Mouse (Mus musculus): ENCODE results near the gene Pde1c. TPM values are rescaled to one million over a fixed set of nuclear protein-coding genes. Genes with fewer than 3 reads are reported as not detected.

Pde1c gene
- polyA plus RNA-seq, 1 experiment, result 10.7 TPM

GRCm38 (mm10) chr6:56322799-56323198, 246.1 kb downstream of the Pde1c start:
- DNase-seq (ENCODE audit: low read depth), result peak; percentile 72
- TF ChIP-seq POLR2A (IDR thresholded peaks at IDR 0.05; ENCODE audit: borderline replicate concordance, extremely low read depth, insufficient read depth, insufficient read length, poor library complexity, severe bottlenecking) (no peak), CTCF (IDR thresholded peaks at IDR 0.05; ENCODE audit: borderline replicate concordance, extremely low read depth, insufficient read depth, insufficient read length) (no peak)

- TF ChIP-seq POLR2A (IDR thresholded peaks at IDR 0.05; ENCODE audit: borderline replicate concordance, extremely low read depth, insufficient read depth, insufficient read length, poor library complexity, severe bottlenecking), result no peak
- no peak for TF ChIP-seq CTCF (IDR thresholded peaks at IDR 0.05; ENCODE audit: borderline replicate concordance, extremely low read depth, insufficient read depth, insufficient read length)
- DNase-seq (ENCODE audit: low read depth), result peak; percentile 41
Measured at GRCm38 (mm10) chr6:56310318-56310717, 258.6 kb downstream of the Pde1c start.

DNA sequence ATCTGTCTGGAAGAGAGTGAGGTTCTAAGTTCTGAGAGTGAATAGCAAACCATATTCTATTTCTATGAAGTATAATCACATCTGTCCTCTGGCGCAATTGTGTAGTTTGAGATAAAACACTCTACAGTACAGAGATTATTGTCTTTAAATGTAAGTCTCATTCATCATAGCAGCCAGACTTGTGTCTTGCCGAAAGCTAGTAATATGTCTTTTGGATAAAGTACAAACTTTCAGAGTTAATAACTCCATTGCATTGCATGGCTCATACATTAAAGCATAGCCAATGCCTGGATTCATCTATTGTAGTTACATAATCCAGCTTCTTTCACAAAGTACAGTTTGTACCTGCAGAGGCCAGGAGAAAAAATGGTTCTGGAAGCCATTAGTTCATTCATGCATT, 262.8 kb downstream of the Pde1c start:
- DNase-seq (ENCODE audit: low read depth), result no peak
- TF ChIP-seq POLR2A (IDR thresholded peaks at IDR 0.05; ENCODE audit: borderline replicate concordance, extremely low read depth, insufficient read depth, insufficient read length, poor library complexity, severe bottlenecking) (no peak), CTCF (IDR thresholded peaks at IDR 0.05; ENCODE audit: borderline replicate concordance, extremely low read depth, insufficient read depth, insufficient read length) (no peak)

GRCm38 (mm10) chr6:56292176-56292575, 276.7 kb downstream of the Pde1c start:
- TF ChIP-seq POLR2A (IDR thresholded peaks at IDR 0.05; ENCODE audit: borderline replicate concordance, extremely low read depth, insufficient read depth, insufficient read length, poor library complexity, severe bottlenecking) (no peak), CTCF (IDR thresholded peaks at IDR 0.05; ENCODE audit: borderline replicate concordance, extremely low read depth, insufficient read depth, insufficient read length) (no peak)
- no peak for DNase-seq (ENCODE audit: low read depth)

- no peak for DNase-seq (ENCODE audit: low read depth)
- TF ChIP-seq CTCF (IDR thresholded peaks at IDR 0.05; ENCODE audit: borderline replicate concordance, extremely low read depth, insufficient read depth, insufficient read length), result no peak
- no peak for TF ChIP-seq POLR2A (IDR thresholded peaks at IDR 0.05; ENCODE audit: borderline replicate concordance, extremely low read depth, insufficient read depth, insufficient read length, poor library complexity, severe bottlenecking)
Measured at GRCm38 (mm10) chr6:56289307-56289706, 279.6 kb downstream of the Pde1c start.

DNA sequence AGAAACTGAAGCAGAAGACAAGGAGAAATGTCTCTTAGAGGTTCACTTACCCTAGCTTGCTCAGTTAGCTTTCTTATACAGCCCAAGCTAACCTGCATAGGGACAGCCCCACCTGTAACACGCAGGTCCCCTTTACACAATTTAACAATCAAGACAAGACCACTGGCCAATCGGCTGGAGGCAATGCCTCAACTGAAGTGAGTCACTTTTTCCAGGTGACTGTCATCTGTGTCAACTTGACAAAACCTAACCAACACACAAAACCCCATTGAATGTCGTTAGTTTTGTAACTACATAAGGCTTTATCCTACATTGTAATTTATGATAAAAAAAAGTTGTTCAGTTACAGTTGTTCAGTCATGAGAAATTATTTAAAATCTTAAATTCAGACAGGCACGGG, 284.1 kb downstream of the Pde1c start:
- no peak for TF ChIP-seq POLR2A (IDR thresholded peaks at IDR 0.05; ENCODE audit: borderline replicate concordance, extremely low read depth, insufficient read depth, insufficient read length, poor library complexity, severe bottlenecking)
- TF ChIP-seq CTCF (IDR thresholded peaks at IDR 0.05; ENCODE audit: borderline replicate concordance, extremely low read depth, insufficient read depth, insufficient read length), result no peak
- no peak for DNase-seq (ENCODE audit: low read depth)

DNA sequence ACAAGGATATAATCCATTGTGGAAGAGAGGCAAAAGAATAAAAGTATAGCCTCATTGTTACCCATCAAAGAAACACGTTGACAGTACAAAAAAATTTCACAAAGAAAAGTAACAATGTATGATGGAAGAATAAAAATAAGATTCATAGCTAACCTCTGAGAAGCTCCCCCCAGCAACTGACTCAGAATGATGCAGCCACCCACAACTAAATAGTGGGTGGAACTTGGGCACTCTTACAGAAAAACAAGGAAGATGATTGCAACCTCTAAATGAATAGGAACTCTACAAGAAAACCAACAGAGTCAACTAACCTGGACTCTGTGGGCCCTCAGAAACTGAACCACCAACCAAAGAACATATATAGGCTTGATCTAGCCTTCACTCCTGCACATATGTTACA, 293.4 kb downstream of the Pde1c start:
- TF ChIP-seq CTCF (IDR thresholded peaks at IDR 0.05; ENCODE audit: borderline replicate concordance, extremely low read depth, insufficient read depth, insufficient read length) (no peak), POLR2A (IDR thresholded peaks at IDR 0.05; ENCODE audit: borderline replicate concordance, extremely low read depth, insufficient read depth, insufficient read length, poor library complexity, severe bottlenecking) (no peak)
- no peak for DNase-seq (ENCODE audit: low read depth)

- no peak for TF ChIP-seq CTCF (IDR thresholded peaks at IDR 0.05; ENCODE audit: borderline replicate concordance, extremely low read depth, insufficient read depth, insufficient read length)
- peak; percentile 8 for DNase-seq (ENCODE audit: low read depth)
Measured at GRCm38 (mm10) chr6:56271741-56272140, 297.2 kb downstream of the Pde1c start.

- no peak for DNase-seq (ENCODE audit: low read depth)
- no peak for TF ChIP-seq CTCF (IDR thresholded peaks at IDR 0.05; ENCODE audit: borderline replicate concordance, extremely low read depth, insufficient read depth, insufficient read length)
- TF ChIP-seq POLR2A (IDR thresholded peaks at IDR 0.05; ENCODE audit: borderline replicate concordance, extremely low read depth, insufficient read depth, insufficient read length, poor library complexity, severe bottlenecking), result no peak
Measured at GRCm38 (mm10) chr6:56264509-56264908, 304.4 kb downstream of the Pde1c start.

DNA sequence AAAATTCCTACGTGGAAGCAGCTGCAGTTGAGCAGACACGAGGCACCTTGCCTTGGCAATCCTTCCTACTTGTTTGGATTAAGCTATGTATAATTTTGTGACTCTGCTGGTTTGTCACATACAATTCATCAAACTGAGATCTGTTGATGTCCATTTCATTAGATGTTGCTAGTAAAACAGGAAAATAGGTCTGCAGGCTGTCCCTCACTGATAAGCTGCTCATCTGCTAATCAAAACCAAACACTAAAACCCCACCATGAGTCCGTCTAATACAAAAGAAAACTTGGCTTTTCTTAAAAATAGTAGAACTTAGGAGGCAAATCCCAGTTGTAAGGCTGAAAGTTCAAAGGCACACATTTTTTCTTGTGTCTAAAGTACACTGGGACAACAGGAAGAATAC, 308.8 kb downstream of the Pde1c start:
- DNase-seq (ENCODE audit: low read depth), result no peak
- TF ChIP-seq POLR2A (IDR thresholded peaks at IDR 0.05; ENCODE audit: borderline replicate concordance, extremely low read depth, insufficient read depth, insufficient read length, poor library complexity, severe bottlenecking) (no peak), CTCF (IDR thresholded peaks at IDR 0.05; ENCODE audit: borderline replicate concordance, extremely low read depth, insufficient read depth, insufficient read length) (no peak)

- no peak for DNase-seq (ENCODE audit: low read depth)
Measured at GRCm38 (mm10) chr6:56257555-56258297, 311.2 kb downstream of the Pde1c start.

DNA sequence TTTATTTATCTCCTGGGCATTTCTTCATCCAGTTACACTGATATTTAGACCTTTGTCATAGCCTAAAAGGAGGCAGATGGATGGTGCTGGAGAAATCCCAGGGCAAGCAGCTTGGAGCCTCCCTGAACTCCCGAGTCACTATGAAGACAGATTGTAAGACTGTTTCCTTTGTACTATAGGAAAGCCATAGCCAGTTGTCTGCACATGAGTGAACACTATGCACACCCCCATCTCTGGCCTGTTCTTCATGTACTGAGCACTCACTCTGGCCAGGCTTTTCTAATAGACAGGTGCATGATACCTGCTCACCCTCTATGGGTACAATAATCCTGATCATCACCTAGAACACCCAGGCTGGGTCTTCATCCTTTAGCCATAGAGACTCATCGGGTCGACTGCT, 318.8 kb downstream of the Pde1c start:
- TF ChIP-seq POLR2A (IDR thresholded peaks at IDR 0.05; ENCODE audit: borderline replicate concordance, extremely low read depth, insufficient read depth, insufficient read length, poor library complexity, severe bottlenecking) (no peak), CTCF (IDR thresholded peaks at IDR 0.05; ENCODE audit: borderline replicate concordance, extremely low read depth, insufficient read depth, insufficient read length) (no peak)
- peak; percentile 11 for DNase-seq (ENCODE audit: low read depth)

More at GRCm38 (mm10) chr6:56257555-56258297, 311.2 kb downstream of the Pde1c start:
- TF ChIP-seq POLR2A (IDR thresholded peaks at IDR 0.05; ENCODE audit: borderline replicate concordance, extremely low read depth, insufficient read depth, insufficient read length, poor library complexity, severe bottlenecking) (no peak), CTCF (IDR thresholded peaks at IDR 0.05; ENCODE audit: borderline replicate concordance, extremely low read depth, insufficient read depth, insufficient read length) (no peak)

All from brain, embryonic 14.5 days (tissue).